Mouse (Mus musculus) MN1 (cell line): ENCODE measurements around the gene Setmar.

Experiments used
- DNase-seq: peaks from one replicate; pipeline ENCODE4 v3.0.0-alpha.2; 2016; ENCODE audit warnings: low spot score

Setmar gene

DNA sequence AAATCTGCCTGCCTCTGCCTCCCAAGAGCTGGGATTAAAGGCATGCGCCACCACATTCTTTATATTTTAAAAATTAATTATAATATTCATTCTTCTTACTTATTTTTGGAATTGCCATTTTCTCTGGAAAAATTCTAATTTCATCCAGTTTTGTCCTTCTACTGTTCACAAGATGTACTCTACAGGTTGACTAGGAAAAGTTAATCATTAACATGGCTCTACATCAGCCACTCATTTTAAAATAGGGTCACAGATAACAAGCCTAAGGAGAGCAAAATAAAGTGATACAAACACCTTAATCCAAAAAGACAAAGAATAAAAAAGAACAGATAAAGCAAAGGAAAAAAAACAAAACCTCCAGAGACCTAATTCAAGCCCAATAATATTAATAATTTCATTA is 50.1 kb downstream of the Setmar start:
- DNase-seq, result no peak

DNA sequence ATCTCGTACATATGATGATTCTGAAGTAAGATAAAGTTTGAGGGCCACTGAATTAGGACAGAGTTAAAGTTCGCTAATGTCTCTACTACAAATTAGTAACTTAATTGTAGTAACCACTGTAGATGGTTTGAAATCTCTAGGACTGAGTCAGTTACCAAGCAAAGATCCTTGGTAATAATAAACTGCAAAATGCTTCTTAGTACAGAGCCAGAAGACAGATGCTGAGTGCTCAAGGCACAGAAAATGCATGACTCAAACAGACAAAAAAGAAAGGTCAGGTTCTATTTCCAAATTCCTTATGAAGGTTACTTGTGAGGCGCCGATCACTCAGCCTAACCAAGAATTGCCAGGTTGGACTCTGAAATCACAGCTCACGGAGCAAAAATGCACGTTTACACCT is 53.0 kb downstream of the Setmar start:
- no peak for DNase-seq

DNA sequence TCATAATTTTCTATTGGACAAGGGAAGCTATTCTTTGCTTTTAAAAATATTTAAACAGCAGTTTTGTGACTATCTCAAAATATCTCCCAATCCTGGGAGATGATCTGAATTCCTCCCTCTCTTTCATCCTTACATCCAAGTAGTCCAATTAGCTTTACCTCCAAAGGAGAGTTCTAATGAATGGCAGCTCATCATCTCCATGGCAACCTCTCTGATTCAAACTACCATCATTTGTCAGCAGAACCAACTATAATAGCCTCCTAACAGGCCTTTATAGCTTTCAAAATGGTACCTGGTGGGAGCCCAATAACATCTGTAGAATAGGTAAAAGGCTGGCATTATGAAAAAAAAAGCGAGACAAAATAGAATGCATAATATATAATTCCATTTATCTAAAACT is 60.6 kb downstream of the Setmar start:
- no peak for DNase-seq

DNA sequence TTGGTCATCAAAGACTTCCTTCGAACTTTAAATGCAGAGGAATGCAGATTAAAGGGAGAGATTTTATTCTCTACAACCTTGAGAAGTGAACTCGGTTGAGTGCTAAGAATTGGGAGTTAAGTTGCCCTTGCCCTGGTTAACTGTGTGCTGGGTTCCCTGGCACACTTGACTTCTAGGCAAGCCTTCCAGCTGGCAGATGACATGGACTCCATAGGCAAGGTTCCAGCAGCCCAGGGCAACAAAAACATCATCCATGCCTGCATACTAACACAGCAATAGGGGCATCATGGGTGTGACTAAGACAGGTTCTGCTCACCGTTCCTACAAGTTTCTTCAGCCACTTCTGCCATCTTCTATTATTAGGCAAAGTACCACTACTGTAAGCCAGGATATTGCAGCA is 61.8 kb downstream of the Setmar start:
- no peak for DNase-seq
